Mouse (Mus musculus): ENCODE results near the gene Orc3. TPM values are rescaled to one million over a fixed set of nuclear protein-coding genes. Genes with fewer than 3 reads are reported as not detected.

The Orc3 gene
- polyA plus RNA-seq, 1 experiment from 2014 or later: 71.9 TPM

GRCm38 (mm10) chr4:34634129-34634528, 19.4 kb upstream of the Orc3 start:
- peaks cover 12% of the 10 kb centered on the region; the same call in 1 of the 2 replicates for H3K36me3 ChIP-seq

DNA sequence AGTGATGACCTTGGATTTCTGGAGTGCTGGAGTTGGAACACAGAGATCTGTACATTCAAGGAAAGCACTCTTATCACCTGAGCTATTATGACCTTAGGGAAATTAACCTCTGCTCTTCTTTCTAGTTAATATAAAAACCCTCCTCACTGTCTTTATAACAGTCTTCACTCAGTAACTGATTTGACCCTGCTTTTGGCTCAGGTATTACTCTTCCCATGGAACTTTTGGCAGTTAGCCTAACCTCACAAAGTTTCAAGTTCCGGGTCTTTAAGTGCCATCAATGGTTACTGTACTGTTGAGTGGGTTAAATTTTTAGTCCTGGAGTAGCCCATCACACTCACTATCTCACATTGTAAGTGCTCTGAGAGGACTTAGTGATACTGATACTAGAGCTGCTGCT, 15.2 kb upstream of the Orc3 start:
- Histone ChIP-seq H3K27ac (no peak overlapping the region), H3K4me2 (no peak overlapping the region), H3K9ac (no peak overlapping the region), H3K9me3 (no peaks in the 10 kb centered on the region), H3K36me3 (peaks cover 21% of the 10 kb centered on the region), H3K4me3 (replicated peaks) (no peak overlapping the region), H3K4me1 (no peaks in the 10 kb centered on the region), H3K27me3 (replicated peaks) (no peaks in the 10 kb centered on the region)
- no peak for ATAC-seq (ENCODE audit: insufficient read depth, low FRiP score, low read depth)
- WGBS: 85% methylated on average over 1 of the region's 1 CpGs

More at GRCm38 (mm10) chr4:34634129-34634528, 19.4 kb upstream of the Orc3 start:
- Histone ChIP-seq H3K4me3 (replicated peaks) (no peak overlapping the region), H3K9ac (no peak overlapping the region), H3K4me1 (no peaks in the 10 kb centered on the region), H3K27me3 (replicated peaks) (no peaks in the 10 kb centered on the region), H3K9me3 (no peaks in the 10 kb centered on the region), H3K4me2 (no peak overlapping the region), H3K27ac (no peak overlapping the region)
- ATAC-seq (ENCODE audit: insufficient read depth, low FRiP score, low read depth): no peak
- WGBS: 93% methylated on average over 7 of the region's 7 CpGs

DNA sequence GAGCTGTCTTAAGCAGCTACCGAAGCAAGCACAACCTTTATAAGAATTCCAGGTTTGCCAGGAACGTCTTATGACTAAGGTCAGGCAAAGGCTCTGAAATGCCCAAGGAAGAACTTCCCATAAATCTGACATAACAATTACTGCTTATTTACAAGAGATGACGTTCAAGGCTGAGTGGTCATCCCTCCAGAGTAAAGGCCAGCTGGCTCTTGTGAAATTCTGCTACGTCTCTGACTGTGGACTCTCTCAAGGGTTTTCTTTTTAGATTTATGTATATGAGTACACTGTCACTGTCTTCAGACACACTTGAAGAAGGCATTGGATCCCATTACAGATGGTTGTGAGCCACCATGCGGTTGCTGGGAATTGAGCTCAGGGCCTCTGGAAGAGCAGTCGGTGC, 11.7 kb upstream of the Orc3 start:
- no peak overlapping the region for H3K4me3 ChIP-seq (replicated peaks)
- no peaks in the 10 kb centered on the region for H3K4me1 ChIP-seq
- no peak for ATAC-seq (ENCODE audit: insufficient read depth, low FRiP score, low read depth)
- H3K27ac ChIP-seq: no peak overlapping the region
- H3K4me2 ChIP-seq: no peak overlapping the region
- peaks cover 12% of the 10 kb centered on the region for H3K36me3 ChIP-seq
- H3K9ac ChIP-seq: no peak overlapping the region
- 85% methylated on average over 6 of the region's 6 CpGs for WGBS
- no peaks in the 10 kb centered on the region for H3K9me3 ChIP-seq
- no peaks in the 10 kb centered on the region for H3K27me3 ChIP-seq (replicated peaks)

- Histone ChIP-seq H3K4me3 (replicated peaks) (no peak overlapping the region), H3K9me3 (no peaks in the 10 kb centered on the region), H3K27ac (no peak overlapping the region), H3K36me3 (peaks cover 12% of the 10 kb centered on the region), H3K4me2 (no peak overlapping the region), H3K27me3 (replicated peaks) (no peaks in the 10 kb centered on the region), H3K4me1 (no peaks in the 10 kb centered on the region), H3K9ac (no peak overlapping the region)
- ATAC-seq (ENCODE audit: insufficient read depth, low FRiP score, low read depth): no peak
- 84% methylated on average over 4 of the region's 4 CpGs for WGBS
Measured at GRCm38 (mm10) chr4:34625556-34625955, 10.8 kb upstream of the Orc3 start.

- H3K27ac ChIP-seq: no peak overlapping the region
- no peaks in the 10 kb centered on the region for H3K36me3 ChIP-seq
- peaks cover 11% of the 10 kb centered on the region for H3K4me1 ChIP-seq
- no peak overlapping the region for H3K9ac ChIP-seq
- peak overlapping the region; percentile 78; the same call in 1 of the 2 replicates for H3K4me3 ChIP-seq (replicated peaks)
- ATAC-seq (ENCODE audit: insufficient read depth, low FRiP score, low read depth): no peak
- peak overlapping the region; percentile 73 for H3K4me2 ChIP-seq
- no peaks in the 10 kb centered on the region for H3K9me3 ChIP-seq
- H3K27me3 ChIP-seq (replicated peaks): no peaks in the 10 kb centered on the region
- 67% methylated on average over 8 of the region's 8 CpGs for WGBS
Measured at GRCm38 (mm10) chr4:34616146-34616545, 1.4 kb upstream of the Orc3 start.

GRCm38 (mm10) chr4:34615303-34615702, 559 bp upstream of the Orc3 start:
- Histone ChIP-seq H3K9ac (peak overlapping the region; percentile 76), H3K27me3 (replicated peaks) (no peaks in the 10 kb centered on the region), H3K9me3 (no peaks in the 10 kb centered on the region), H3K4me1 (peaks cover 11% of the 10 kb centered on the region), H3K27ac (peak overlapping the region; percentile 85), H3K4me2 (peak overlapping the region; percentile 73), H3K36me3 (no peaks in the 10 kb centered on the region), H3K4me3 (replicated peaks) (peak overlapping the region; percentile 78)
- ATAC-seq (ENCODE audit: insufficient read depth, low FRiP score, low read depth): no peak
- WGBS: 0% methylated on average over 13 of the region's 13 CpGs

DNA sequence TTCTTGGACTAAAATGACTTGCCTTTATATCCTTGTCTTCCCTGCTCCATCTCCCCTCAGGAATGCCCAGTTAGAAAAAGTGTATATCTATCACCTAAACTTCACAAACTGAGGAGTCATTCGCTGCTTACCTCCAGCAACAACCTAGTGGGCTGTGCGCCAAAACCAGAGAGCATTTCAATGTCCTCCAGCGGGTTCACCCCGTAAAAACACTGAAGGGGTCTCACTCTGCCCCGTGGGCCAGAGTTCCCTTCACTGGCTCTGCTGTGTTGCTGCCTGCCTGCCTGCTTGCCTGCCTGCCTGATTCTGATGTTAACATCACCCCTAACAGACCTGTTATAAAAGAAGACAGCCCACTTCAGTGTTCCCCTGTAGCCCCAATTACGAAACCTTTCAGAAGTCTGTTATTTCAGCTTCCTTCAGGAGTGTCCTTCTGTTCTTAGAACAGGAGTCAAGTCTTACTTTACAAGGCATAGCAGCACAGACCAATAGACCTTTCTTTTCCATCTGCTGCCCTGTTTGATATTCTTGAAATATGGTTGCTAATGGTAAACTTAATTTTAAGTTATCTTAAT, 1.1 kb downstream of the Orc3 start:
- Histone ChIP-seq H3K9ac (peak overlapping the region; percentile 80), H3K4me2 (peak overlapping the region; percentile 65), H3K4me1 (peaks cover 11% of the 10 kb centered on the region), H3K36me3 (0 out of 2 replicates have a peak, but pooled peaks cover 2% of the 10 kb centered on the region), H3K27ac (no peak overlapping the region; the same call in 1 of the 2 replicates), H3K27me3 (replicated peaks) (no peaks in the 10 kb centered on the region), H3K9me3 (no peaks in the 10 kb centered on the region), H3K4me3 (replicated peaks) (peak overlapping the region; percentile 78)
- 75% methylated on average over 6 of the region's 6 CpGs for WGBS
- ATAC-seq (ENCODE audit: insufficient read depth, low FRiP score, low read depth): no peak

- Histone ChIP-seq H3K27ac (no peak overlapping the region), H3K4me3 (replicated peaks) (no peak overlapping the region), H3K4me2 (no peak overlapping the region), H3K27me3 (replicated peaks) (no peaks in the 10 kb centered on the region), H3K36me3 (peaks cover 23% of the 10 kb centered on the region), H3K9ac (no peak overlapping the region), H3K4me1 (no peaks in the 10 kb centered on the region), H3K9me3 (no peaks in the 10 kb centered on the region)
- no peak for ATAC-seq (ENCODE audit: insufficient read depth, low FRiP score, low read depth)
- 93% methylated on average over 10 of the region's 10 CpGs for WGBS
Measured at GRCm38 (mm10) chr4:34606658-34607057, 8.1 kb downstream of the Orc3 start.

DNA sequence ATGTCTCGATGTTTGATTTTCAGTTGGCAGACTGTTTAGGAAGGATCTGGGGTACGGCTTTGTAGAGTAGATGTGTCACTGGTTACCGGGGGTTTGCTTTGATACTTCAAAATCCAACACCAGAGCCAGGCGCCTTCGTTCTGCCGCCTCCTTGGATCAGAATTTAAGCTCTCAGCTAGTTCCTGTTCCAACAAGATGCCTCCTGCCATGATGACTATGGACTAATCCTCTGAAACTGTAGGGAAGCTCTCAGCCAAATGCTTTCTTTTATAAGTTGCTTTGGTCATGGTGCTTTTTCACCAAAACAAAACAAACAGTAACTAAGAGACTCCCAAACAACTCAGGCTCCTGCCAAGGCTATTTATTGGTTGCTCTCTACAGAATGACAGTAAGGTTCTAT, 11.6 kb downstream of the Orc3 start:
- Histone ChIP-seq H3K9ac (no peak overlapping the region), H3K4me1 (no peaks in the 10 kb centered on the region), H3K27me3 (replicated peaks) (no peaks in the 10 kb centered on the region), H3K4me2 (no peak overlapping the region), H3K9me3 (no peaks in the 10 kb centered on the region), H3K36me3 (peaks cover 26% of the 10 kb centered on the region), H3K27ac (no peak overlapping the region), H3K4me3 (replicated peaks) (no peak overlapping the region)
- ATAC-seq (ENCODE audit: insufficient read depth, low FRiP score, low read depth): no peak
- WGBS: 90% methylated on average over 6 of the region's 6 CpGs

DNA sequence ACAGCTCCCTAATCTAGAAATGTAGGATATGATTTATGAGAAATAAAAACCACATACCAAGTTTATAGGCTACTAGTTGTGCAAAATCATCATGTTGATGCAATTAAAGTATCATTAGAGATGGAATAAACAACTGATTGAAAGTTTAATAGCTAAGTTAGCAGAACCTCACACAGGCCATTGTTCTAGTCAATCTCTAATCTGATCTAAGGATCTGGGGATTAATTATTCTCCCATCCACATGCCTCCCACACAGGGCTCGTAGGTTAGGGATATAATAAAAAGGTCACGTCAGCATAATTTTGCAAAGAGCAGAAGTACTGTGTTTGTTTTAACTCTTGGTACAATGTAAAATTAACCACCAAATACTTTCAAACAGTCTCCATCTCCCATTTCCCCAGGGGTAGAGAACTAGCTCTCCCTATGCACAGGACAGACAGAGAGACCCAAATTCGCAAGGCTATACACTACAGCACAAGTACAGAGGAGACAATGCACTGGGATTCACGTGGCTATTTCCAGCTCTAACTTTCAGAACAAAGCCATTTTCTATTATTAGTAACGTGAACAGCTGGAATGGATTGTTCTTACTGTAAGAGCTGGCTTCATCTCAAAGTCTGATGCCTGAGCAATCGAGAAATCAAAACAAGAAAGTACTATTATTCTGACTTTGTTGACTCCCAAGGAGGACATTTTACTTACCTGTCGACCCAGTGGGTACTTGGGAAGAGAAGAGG, 29.7 kb downstream of the Orc3 start:
- Histone ChIP-seq H3K4me2 (no peak overlapping the region), H3K4me3 (replicated peaks) (no peak overlapping the region), H3K27ac (no peak overlapping the region), H3K27me3 (replicated peaks) (no peaks in the 10 kb centered on the region), H3K9ac (no peak overlapping the region), H3K4me1 (no peaks in the 10 kb centered on the region), H3K9me3 (no peaks in the 10 kb centered on the region), H3K36me3 (peaks cover 25% of the 10 kb centered on the region)
- 70% methylated on average over 7 of the region's 7 CpGs for WGBS
- no peak for ATAC-seq (ENCODE audit: insufficient read depth, low FRiP score, low read depth)

DNA sequence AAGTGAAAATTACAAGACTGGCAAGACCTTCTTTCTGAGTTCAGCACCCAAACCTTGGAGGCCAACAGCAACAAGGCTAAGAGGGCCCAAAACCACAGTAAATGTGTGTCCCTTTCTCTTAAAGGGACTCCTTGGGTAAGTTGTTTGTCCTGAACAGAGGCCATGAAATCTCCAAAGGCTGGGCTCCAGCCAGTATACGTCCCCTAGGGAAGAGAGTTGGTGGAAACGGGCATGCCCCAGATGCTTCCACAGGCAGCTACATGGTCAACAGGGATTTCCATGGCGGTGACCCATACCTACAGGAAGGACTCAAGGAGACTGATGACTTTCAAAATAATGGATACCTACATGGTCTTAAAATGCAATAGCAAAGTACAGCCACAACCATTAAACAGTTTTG, 31.3 kb downstream of the Orc3 start:
- Histone ChIP-seq H3K4me3 (replicated peaks) (no peak overlapping the region), H3K4me1 (no peaks in the 10 kb centered on the region), H3K9me3 (no peaks in the 10 kb centered on the region), H3K9ac (no peak overlapping the region), H3K36me3 (peaks cover 31% of the 10 kb centered on the region), H3K27me3 (replicated peaks) (no peaks in the 10 kb centered on the region), H3K27ac (no peak overlapping the region), H3K4me2 (no peak overlapping the region)
- no peak for ATAC-seq (ENCODE audit: insufficient read depth, low FRiP score, low read depth)
- 89% methylated on average over 3 of the region's 3 CpGs for WGBS

- H3K4me2 ChIP-seq: no peak overlapping the region
- H3K9me3 ChIP-seq: no peaks in the 10 kb centered on the region
- H3K27ac ChIP-seq: no peak overlapping the region
- H3K4me1 ChIP-seq: no peaks in the 10 kb centered on the region
- peak; percentile 56 for ATAC-seq (ENCODE audit: insufficient read depth, low FRiP score, low read depth)
- H3K36me3 ChIP-seq: peaks cover 35% of the 10 kb centered on the region
- 66% methylated on average over 5 of the region's 5 CpGs for WGBS
- H3K9ac ChIP-seq: no peak overlapping the region
- H3K27me3 ChIP-seq (replicated peaks): no peaks in the 10 kb centered on the region
- no peak overlapping the region for H3K4me3 ChIP-seq (replicated peaks)
Measured at GRCm38 (mm10) chr4:34582476-34582875, 32.3 kb downstream of the Orc3 start.

All from stomach, embryonic 15.5 days (tissue).